Mouse (Mus musculus) lung, postnatal 0 days (tissue): ENCODE results near the gene Pcgf1. TPM values are rescaled to one million over a fixed set of nuclear protein-coding genes. Genes with fewer than 3 reads are reported as not detected.

Experiments
- ATAC-seq: fragments of 200-750 bp; cut with Nextera tagmentation; 2 replicates; pipeline ENCODE4 v1.8.0; 2017; ENCODE audit warnings: moderate library complexity
- DNase-seq: peaks from one replicate; pipeline ENCODE4 v3.0.0-alpha.2; 2016; ENCODE audit warnings: low spot score
- H3K27ac ChIP-seq: fragments of 300-500 bp; sonication (generic); 2 replicates; pipeline ENCODE4 v1.5.1; 2014; ENCODE audit warnings: antibody characterized with exemption, mild to moderate bottlenecking, low read length, mixed read lengths
- H3K27me3 ChIP-seq: fragments of 300-500 bp; sonication (generic); replicated peaks from 2 replicates; pipeline ENCODE4 v1.6.1; 2014; ENCODE audit warnings: low read length, mixed read lengths; ENCODE audit not compliant: insufficient read depth
- H3K36me3 ChIP-seq: fragments of 300-500 bp; sonication (generic); 2 replicates; pipeline ENCODE4 v1.6.1; 2014; ENCODE audit warnings: low read length, mixed read lengths; ENCODE audit not compliant: insufficient read depth
- H3K4me1 ChIP-seq: fragments of 300-500 bp; sonication (generic); 2 replicates; pipeline ENCODE4 v1.6.1; 2014; ENCODE audit warnings: antibody characterized with exemption, low read depth, low read length, mixed read lengths; ENCODE audit not compliant: insufficient read depth
- H3K4me2 ChIP-seq: fragments of 300-500 bp; sonication (generic); replicated peaks from 2 replicates; pipeline ENCODE4 v1.6.1; 2014; ENCODE audit warnings: low read depth, mild to moderate bottlenecking, low read length, moderate library complexity, mixed read lengths
- H3K4me3 ChIP-seq: fragments of 300-500 bp; sonication (generic); 2 replicates; pipeline ENCODE4 v1.5.1; 2014; ENCODE audit warnings: low read depth, low read length
- H3K9ac ChIP-seq: fragments of 300-500 bp; sonication (generic); replicated peaks from 2 replicates; pipeline ENCODE4 v1.6.1; 2014; ENCODE audit warnings: low read depth, mild to moderate bottlenecking
- H3K9me3 ChIP-seq: fragments of 300-500 bp; sonication (generic); 2 replicates; pipeline ENCODE4 v1.6.1; 2016; ENCODE audit warnings: low read length, mixed read lengths
- CTCF ChIP-seq: IDR thresholded peaks from 2 replicates; pipeline ENCODE4 v1.5.1; 2016; ENCODE audit warnings: antibody characterized with exemption, mild to moderate bottlenecking
- EP300 ChIP-seq: IDR thresholded peaks from 2 replicates; pipeline ENCODE4 v1.6.1; 2016; ENCODE audit warnings: antibody characterized with exemption, mild to moderate bottlenecking, control low read depth
- WGBS: fragments of 180-500 bp; shearing (Covaris S2); extraction: QIAGEN DNeasy Blood & Tissue Kit; methylation state at CpG from one replicate; pipeline ENCODE4 v1.1.7; 2014; 5-methylcytosine and 5-hydroxymethylcytosine counted together
- polyA plus RNA-seq: library from polyadenylated mRNA; unstranded; fragments of >200 nt; fragmentation: Nextera tagmentation; extraction: Ambion mirVana; gene quantifications from 2 replicates; pipeline ENCODE4 v1.2.1, GENCODE M21; 2015

Gene Pcgf1
- polyA plus RNA-seq, 1 experiment from 2014 or later, result 24.3 TPM

DNA sequence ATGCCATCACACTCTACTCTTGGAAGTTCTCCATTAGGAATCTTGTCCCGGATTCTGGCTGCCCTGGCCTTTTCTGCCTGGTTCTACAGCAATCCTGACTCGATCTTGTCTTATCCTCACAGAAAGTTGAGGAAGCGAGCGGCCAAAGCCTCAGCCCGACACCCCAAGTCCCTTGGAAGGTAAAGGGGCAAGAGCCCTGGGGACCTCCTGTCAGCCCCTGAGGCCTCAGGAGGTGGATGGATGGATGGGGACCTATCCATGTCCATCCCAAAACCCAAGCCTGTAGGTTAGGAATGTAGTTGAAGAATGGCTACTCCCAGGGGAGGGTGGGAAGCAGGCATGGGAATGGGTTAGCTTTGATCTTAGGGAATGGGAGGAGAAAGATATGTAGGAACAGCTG, 33.7 kb upstream of the Pcgf1 start:
- Histone ChIP-seq H3K36me3 (no peaks in the 10 kb centered on the region), H3K4me2 (no peak overlapping the region), H3K27ac (no peak overlapping the region), H3K4me3 (no peak overlapping the region), H3K9me3 (no peaks in the 10 kb centered on the region), H3K9ac (no peak overlapping the region), H3K4me1 (no peaks in the 10 kb centered on the region), H3K27me3 (no peaks in the 10 kb centered on the region)
- ATAC-seq, result no peak
- WGBS, result 83% methylated on average over 5 of the region's 5 CpGs
- TF ChIP-seq CTCF, result no peak
- no peak for TF ChIP-seq EP300
- DNase-seq, result no peak

DNA sequence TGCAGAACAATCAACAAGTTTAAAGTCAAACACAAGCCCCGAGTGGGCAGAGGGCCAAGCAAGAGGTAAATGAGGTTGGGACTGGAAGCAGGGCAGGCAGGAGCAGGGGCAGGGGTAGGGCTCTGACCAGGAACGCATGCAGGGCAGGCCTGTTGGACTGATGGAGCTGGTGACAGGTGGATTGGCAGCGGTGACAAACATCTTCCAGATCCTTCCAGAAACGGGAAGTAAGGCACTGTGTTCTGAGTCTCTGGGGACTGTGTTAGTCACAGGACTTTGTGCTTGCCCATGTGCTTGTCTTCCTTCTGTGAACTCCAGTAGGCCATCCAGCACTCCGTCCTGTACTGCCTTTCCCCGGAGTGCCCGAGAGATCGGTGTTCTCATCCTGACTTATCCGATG, 32.9 kb upstream of the Pcgf1 start:
- H3K27ac ChIP-seq, result no peak overlapping the region
- ATAC-seq, result no peak

DNA sequence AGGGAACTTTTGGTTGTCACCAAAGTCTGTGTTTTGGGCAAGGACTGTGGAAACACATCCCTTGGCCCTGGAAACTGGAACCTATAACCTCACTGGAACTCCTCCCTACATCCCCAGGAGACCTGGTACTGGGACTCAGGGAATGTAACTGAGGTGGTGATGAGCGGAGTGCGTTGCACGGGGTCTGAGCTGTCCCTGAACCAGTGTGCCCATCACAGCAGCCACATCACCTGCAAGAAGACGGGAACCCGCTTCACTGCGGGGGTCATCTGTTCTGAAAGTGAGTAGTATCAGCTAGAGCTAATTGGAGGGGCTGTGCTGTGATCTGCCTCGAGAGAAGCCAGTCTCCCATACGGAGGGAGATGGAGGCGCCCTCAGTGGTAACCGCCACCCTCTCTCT, 28.3 kb upstream of the Pcgf1 start:
- no peak overlapping the region for H3K27ac ChIP-seq
- ATAC-seq (no peak), DNase-seq (no peak)
- H3K36me3 ChIP-seq, result no peaks in the 10 kb centered on the region
- 69% methylated on average over 10 of the region's 10 CpGs for WGBS
- no peak overlapping the region for H3K4me3 ChIP-seq
- TF ChIP-seq EP300 (no peak), CTCF (no peak)
- H3K9me3 ChIP-seq, result no peaks in the 10 kb centered on the region
- no peaks in the 10 kb centered on the region for H3K27me3 ChIP-seq
- no peak overlapping the region for H3K9ac ChIP-seq
- peaks cover 12% of the 10 kb centered on the region for H3K4me1 ChIP-seq
- no peak overlapping the region for H3K4me2 ChIP-seq

More for the DNA sequence above, 32.9 kb upstream of the Pcgf1 start:
- Histone ChIP-seq H3K9ac (no peak overlapping the region), H3K9me3 (no peaks in the 10 kb centered on the region), H3K4me1 (no peaks in the 10 kb centered on the region), H3K27me3 (no peaks in the 10 kb centered on the region), H3K4me3 (no peak overlapping the region), H3K36me3 (no peaks in the 10 kb centered on the region), H3K4me2 (no peak overlapping the region)
- DNase-seq, result no peak
- WGBS, result 67% methylated on average over 9 of the region's 9 CpGs
- TF ChIP-seq EP300 (no peak), CTCF (no peak)

DNA sequence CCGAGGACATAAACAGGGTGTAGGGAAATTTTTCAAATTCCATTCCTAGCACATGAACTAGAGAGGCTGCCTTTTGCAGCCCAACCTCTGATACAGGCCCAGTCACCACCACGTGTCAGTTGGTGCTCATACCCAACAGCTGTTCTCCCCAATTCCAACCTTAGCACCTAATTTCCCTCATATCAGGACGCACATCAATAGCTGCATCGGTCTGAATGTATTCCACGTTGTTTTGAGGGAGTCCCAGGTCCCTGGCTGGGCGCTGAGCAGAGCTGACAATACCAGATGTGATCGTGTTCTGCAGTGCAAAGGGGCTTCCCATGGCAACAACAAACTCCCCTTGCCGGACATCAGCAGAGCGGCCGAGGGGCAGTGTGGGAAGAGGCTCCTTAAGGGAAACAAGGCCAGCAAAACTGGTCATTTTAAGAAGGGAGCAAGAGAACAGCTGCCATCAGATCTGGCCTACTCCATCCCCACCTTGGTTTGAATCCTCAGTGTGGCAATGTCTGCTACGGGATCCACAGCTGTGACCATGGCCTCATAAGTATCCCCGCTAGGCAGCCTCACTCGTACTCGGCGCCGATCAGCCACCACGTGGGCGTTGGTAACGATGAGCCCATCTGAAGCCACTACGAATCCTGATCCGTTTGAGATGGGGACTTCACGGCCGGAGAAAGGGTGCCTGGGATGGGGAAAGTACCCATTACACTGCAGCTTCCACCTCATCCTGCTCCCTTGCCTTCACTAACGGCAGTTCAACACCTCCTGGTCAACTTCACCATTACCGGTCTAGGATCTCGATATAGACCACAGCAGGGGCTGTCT, 24.3 kb upstream of the Pcgf1 start:
- Histone ChIP-seq H3K27me3 (no peaks in the 10 kb centered on the region), H3K4me2 (peak overlapping the region; percentile 99), H3K27ac (peak overlapping the region; percentile 60), H3K4me1 (peaks cover 19% of the 10 kb centered on the region), H3K36me3 (0 out of 2 replicates have a peak, but pooled peaks cover 8% of the 10 kb centered on the region), H3K9ac (peak overlapping the region; percentile 65), H3K4me3 (peak overlapping the region; percentile 74), H3K9me3 (no peaks in the 10 kb centered on the region)
- ATAC-seq (no peak), DNase-seq (peak; percentile 62)
- TF ChIP-seq EP300 (no peak), CTCF (0 out of 2 replicates have a peak, but pooled peaks have one; percentile 1)
- WGBS, result 1% methylated on average over 26 of the region's 26 CpGs

DNA sequence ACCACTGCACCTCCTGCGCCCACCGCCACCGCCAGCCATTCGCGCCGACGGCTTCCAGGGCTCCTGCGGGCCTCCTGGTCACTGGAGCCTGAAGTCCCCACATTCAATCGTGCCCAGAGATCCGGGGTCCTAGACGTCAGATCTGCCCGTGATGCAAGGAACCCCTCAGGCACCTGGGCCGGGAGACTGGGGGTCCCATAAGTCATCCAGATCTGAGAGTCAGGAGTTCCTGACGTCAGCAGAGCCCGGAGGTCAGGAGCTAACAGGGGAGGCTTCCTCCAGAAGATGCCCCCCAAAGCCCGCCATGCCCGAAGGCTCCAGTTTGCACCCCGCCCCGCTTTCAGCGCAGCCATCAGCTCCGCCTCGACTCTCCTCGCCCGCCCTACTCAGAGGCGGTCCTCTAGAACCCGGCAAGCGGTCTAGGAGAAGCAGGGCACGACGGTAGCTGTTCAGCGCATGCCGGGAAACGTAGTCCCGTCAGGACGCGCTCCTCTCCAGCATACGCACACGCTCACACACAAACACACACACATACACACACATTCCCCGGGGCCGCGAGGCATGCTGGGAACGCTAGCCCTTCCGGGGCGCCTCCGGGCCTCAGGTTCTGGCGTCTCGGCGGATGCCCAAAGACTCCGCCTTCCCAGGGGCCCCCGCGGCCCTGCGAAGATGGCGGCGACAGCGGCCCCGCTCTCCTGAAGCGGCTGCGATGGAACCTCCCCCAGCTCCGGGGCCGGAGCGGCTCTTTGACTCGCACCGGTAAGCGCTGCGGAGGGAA, 23.4 kb upstream of the Pcgf1 start, which contains the start of gene Aup1:
Aup1 (plus strand) TSS at position 448 of the 778 bp plus-strand sequence.
- Histone ChIP-seq H3K36me3 (0 out of 2 replicates have a peak, but pooled peaks cover 8% of the 10 kb centered on the region), H3K27ac (peak within 1 kb of the TSS; percentile 93), H3K9me3 (no peaks in the 10 kb centered on the region), H3K4me2 (peak within 1 kb of the TSS; percentile 99), H3K4me3 (peak within 1 kb of the TSS; percentile 74), H3K27me3 (no peaks in the 10 kb centered on the region), H3K9ac (peak within 1 kb of the TSS; percentile 91), H3K4me1 (peaks cover 19% of the 10 kb centered on the region)
- no peak for TF ChIP-seq CTCF
- peak; percentile 73 for TF ChIP-seq EP300
- under 1% methylated on average over 52 of the region's 64 CpGs for WGBS
- DNase-seq (peak; percentile 98), ATAC-seq (peak; percentile 97)

DNA sequence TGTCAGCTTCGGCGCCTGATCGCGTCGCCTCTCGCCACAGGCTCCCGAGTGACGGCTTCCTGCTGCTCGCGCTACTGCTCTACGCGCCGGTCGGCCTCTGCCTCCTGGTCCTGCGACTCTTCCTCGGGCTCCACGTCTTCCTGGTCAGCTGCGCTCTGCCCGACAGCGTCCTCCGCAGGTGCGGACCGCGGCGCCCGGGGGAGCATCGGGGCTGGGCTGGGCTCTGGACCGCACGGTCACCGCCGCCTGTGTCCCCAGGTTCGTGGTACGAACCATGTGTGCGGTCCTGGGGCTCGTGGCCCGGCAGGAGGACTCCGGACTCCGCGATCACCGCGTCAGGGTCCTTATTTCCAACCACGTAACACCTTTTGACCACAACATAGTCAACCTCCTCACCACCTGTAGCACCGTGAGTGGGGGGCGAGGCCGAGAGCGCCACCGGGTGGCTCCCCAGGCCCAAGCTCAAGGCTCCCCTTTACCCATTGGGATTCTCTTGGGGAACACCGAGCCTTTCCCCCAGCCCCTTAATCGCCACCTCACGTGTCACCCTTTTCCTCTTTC, 22.7 kb upstream of the Pcgf1 start, which contains the start of gene Htra2:
Htra2 (minus strand) TSS at position 403 of the 561 bp plus-strand sequence.
- Histone ChIP-seq H3K27me3 (no peaks in the 10 kb centered on the region), H3K4me1 (peaks cover 19% of the 10 kb centered on the region), H3K9me3 (no peaks in the 10 kb centered on the region), H3K4me3 (peak within 1 kb of the TSS; percentile 74), H3K9ac (peak within 1 kb of the TSS; percentile 91), H3K36me3 (0 out of 2 replicates have a peak, but pooled peaks cover 8% of the 10 kb centered on the region), H3K27ac (peak within 1 kb of the TSS; percentile 93), H3K4me2 (peak within 1 kb of the TSS; percentile 99)
- TF ChIP-seq CTCF (peak; percentile 63), EP300 (no peak)
- peak; percentile 33 for DNase-seq
- peak; percentile 24 for ATAC-seq
- WGBS, result under 1% methylated on average over 50 of the region's 50 CpGs
